Mouse (Mus musculus) E14TG2a.4 (cell line): ENCODE measurements around the gene Olfr1054.

Source experiments
- CTCF ChIP-seq: conservative IDR thresholded peaks from 2 replicates; pipeline ENCODE4 v1.5.1; 2014; ENCODE audit warnings: low read length
- POU5F1 ChIP-seq: IDR thresholded peaks from 2 replicates; pipeline ENCODE4 v1.6.1; 2014; ENCODE audit warnings: low read length, borderline replicate concordance

DNA sequence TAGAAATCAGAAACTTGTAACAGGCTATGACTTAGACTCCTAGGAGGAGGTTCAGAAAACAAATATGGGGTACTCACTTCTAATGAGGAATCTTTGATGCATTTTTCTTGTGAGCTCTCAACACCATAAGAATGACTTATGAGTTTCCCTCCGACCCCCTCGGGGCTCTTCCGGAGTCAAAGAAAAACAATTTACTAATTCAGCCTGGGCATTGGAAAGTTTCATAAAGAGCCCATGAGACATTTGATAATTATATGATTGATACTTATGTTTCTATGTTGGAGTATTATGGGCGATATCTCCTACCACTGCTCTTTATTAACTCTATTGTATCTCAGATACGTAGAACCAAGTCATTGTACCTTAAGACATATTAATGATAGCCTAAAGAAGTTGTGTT lies 15.0 kb upstream of the Olfr1054 start, which contains the start of gene Olfr1055:
- TF ChIP-seq CTCF (no peak), POU5F1 (no peak)
